Comparison of ENCODE assay signal across 8 mouse cellular contexts in the genomic region with DNA sequence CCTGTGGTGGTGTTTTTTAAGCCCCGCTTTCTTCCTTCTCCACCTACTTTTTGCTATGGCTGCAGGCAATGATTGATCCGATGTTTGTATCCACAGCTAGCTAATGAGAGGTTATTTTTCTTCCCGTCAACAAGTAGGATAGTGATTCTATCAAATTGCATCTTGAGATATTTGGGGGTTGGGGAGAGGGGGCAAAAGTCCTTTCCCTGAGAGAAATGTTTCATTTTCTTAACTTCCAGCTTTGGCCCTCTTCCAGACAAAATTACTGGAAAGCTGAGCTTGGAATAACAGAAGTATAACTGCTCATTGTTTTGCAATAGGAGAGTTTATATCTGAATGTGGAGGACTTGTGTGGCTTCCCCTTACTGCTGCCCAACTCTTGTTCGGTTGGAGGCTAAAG. TPM values are rescaled to one million over a fixed set of nuclear protein-coding genes. Genes with fewer than 3 reads are reported as not detected.
A peak's percentile ranks its signal among the peaks of the same experiment; 100 is the strongest.
DNase-seq lines count a peak whose midpoint lies in the region; ATAC-seq and TF ChIP-seq lines count a peak whose summit lies in the region.

No protein-coding gene starts in this region.

- H3K27ac ChIP-seq in layer of hippocampus, adult 2 months, result no peak overlapping the region
- no peak overlapping the region for H3K27ac ChIP-seq in embryonic facial prominence, embryonic 14.5 days (replicated peaks; ENCODE audit: low read depth, low read length)
- H3K27ac ChIP-seq in limb, embryonic 10.5 days, result no peak overlapping the region
- H3K27ac ChIP-seq in neural tube, embryonic 13.5 days (replicated peaks), result no peak overlapping the region

- no peaks in the 10 kb centered on the region for H3K4me1 ChIP-seq in embryonic facial prominence, embryonic 14.5 days (ENCODE audit: control insufficient read depth, insufficient read depth, low read length)
- peaks cover 12% of the 10 kb centered on the region for H3K4me1 ChIP-seq in limb, embryonic 10.5 days
- H3K4me1 ChIP-seq in neural tube, embryonic 13.5 days (replicated peaks), result peaks cover 11% of the 10 kb centered on the region

- no peaks in the 10 kb centered on the region for H3K36me3 ChIP-seq in embryonic facial prominence, embryonic 14.5 days (ENCODE audit: control insufficient read depth, insufficient read depth, low read length)
- no peaks in the 10 kb centered on the region for H3K36me3 ChIP-seq in limb, embryonic 10.5 days
- no peaks in the 10 kb centered on the region for H3K36me3 ChIP-seq in neural tube, embryonic 13.5 days

- TF ChIP-seq CTCF in layer of hippocampus, adult 2 months (conservative IDR thresholded peaks at IDR 0.05), result no peak

- 20% methylated on average over 4 of the region's 4 CpGs for WGBS in embryonic facial prominence, embryonic 14.5 days
- 49% methylated on average over 4 of the region's 4 CpGs for WGBS in limb, embryonic 10.5 days
- WGBS in neural tube, embryonic 13.5 days, result 50% methylated on average over 4 of the region's 4 CpGs

- no peaks in the 10 kb centered on the region for H3K27me3 ChIP-seq in embryonic facial prominence, embryonic 14.5 days (replicated peaks; ENCODE audit: control insufficient read depth, insufficient read depth, low read length)
- H3K27me3 ChIP-seq in limb, embryonic 10.5 days (ENCODE audit: low read depth, poor library complexity, severe bottlenecking), result peaks cover 38% of the 10 kb centered on the region
- H3K27me3 ChIP-seq in neural tube, embryonic 13.5 days, result peaks cover 8% of the 10 kb centered on the region

- H3K9me3 ChIP-seq in embryonic facial prominence, embryonic 14.5 days (ENCODE audit: control insufficient read depth, low read length), result no peaks in the 10 kb centered on the region
- no peaks in the 10 kb centered on the region for H3K9me3 ChIP-seq in limb, embryonic 10.5 days (replicated peaks)
- H3K9me3 ChIP-seq in neural tube, embryonic 13.5 days, result no peaks in the 10 kb centered on the region

- ATAC-seq in embryonic facial prominence, embryonic 14.5 days (ENCODE audit: low read depth), result no peak
- no peak for ATAC-seq in neural tube, embryonic 13.5 days (ENCODE audit: low read depth)

- H3K4me2 ChIP-seq in embryonic facial prominence, embryonic 14.5 days (ENCODE audit: low read depth, low read length), result peak overlapping the region; percentile 84
- H3K4me2 ChIP-seq in neural tube, embryonic 13.5 days, result peak overlapping the region; percentile 62

- H3K9ac ChIP-seq in embryonic facial prominence, embryonic 14.5 days (ENCODE audit: low read depth, low read length), result no peak overlapping the region
- no peak overlapping the region for H3K9ac ChIP-seq in neural tube, embryonic 13.5 days

- H3K4me3 ChIP-seq in layer of hippocampus, adult 2 months, result peak overlapping the region; percentile 91
- peak overlapping the region; percentile 92; the same call in 1 of the 2 replicates for H3K4me3 ChIP-seq in embryonic facial prominence, embryonic 14.5 days (ENCODE audit: low read depth, low read length)
- peak overlapping the region; percentile 87; the same call in 1 of the 2 replicates for H3K4me3 ChIP-seq in limb, embryonic 10.5 days
- H3K4me3 ChIP-seq in neural tube, embryonic 13.5 days, result peak overlapping the region; percentile 84

- DNase-seq in layer of hippocampus, adult 2 months (ENCODE audit: low spot score in 2 of 2), result no peak
- no peak for DNase-seq in layer of hippocampus, adult 11-12 months (ENCODE audit: low spot score)
- DNase-seq in embryonic facial prominence, embryonic 14.5 days (ENCODE audit: low spot score), result peak; percentile 52
- DNase-seq in limb, embryonic 10.5 days (ENCODE audit: low spot score), result no peak
- no peak for DNase-seq in layer of hippocampus, adult 8-10 months (ENCODE audit: low spot score in 2 of 2)
- no peak for DNase-seq in left cerebral cortex, adult 9 months (ENCODE audit: low spot score in 2 of 2)
- DNase-seq in thymus, postnatal 36 days, result no peak

RNA-seq across cellular contexts. Expression of a gene that starts 1.3 kb away (rescaled TPM):
- total RNA-seq in layer of hippocampus, adult 2 months (2021), result 10 to 100 TPM; 38.0 to 39.6 TPM
- polyA plus RNA-seq in embryonic facial prominence, embryonic 14.5 days (2014; fragmentation: Nextera tagmentation; extraction: Ambion mirVana), result 31.3 and 36.2 TPM in 2 replicates
- polyA plus RNA-seq in limb, embryonic 10.5 days (2016; fragmentation: Nextera tagmentation; extraction: Ambion mirVana), result 34.3 and 38.2 TPM in 2 replicates
- 48.0 and 48.6 TPM in 2 replicates for polyA plus RNA-seq in neural tube, embryonic 13.5 days (2015; fragmentation: Nextera tagmentation; extraction: Ambion mirVana)
- total RNA-seq in layer of hippocampus, adult 8-10 months (2022), result 10 to 100 TPM; 43.5 to 56.5 (median 47.7) TPM
